Mouse (Mus musculus) liver, embryonic 14.5 days (tissue): Measurements from ENCODE around the gene Jsrp1.

Experiments
- CTCF ChIP-seq: IDR thresholded peaks from 2 replicates; pipeline ENCODE4 v1.5.1; 2016; ENCODE audit warnings: antibody characterized with exemption, low read depth, control low read depth
- EP300 ChIP-seq: IDR thresholded peaks from 2 replicates; pipeline ENCODE4 v1.6.1; 2016; ENCODE audit warnings: antibody characterized with exemption, low read depth

DNA sequence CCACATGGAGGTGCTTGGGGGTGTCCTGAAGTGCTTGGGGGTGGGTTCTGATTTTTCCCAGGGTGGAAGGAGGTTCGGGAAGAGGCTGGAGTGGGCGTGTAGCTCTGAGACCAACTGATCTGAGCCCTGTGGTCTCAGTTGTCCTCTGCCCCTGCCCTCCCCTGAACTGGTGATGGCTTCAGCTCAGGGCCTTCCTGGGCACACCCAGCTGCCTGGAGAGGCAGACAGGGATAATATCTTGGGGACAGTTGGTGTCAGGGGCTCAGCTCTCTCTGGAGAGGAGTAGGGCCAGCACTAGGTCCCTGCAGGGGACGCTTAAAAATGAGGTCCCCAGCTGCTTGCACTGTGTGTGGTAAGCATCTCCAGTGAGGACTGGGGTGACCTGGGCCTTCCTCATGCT, 44.5 kb upstream of the Jsrp1 start:
- TF ChIP-seq EP300 (no peak), CTCF (no peak)
